8 mouse cellular contexts compared by ENCODE assay signal in the genomic region with DNA sequence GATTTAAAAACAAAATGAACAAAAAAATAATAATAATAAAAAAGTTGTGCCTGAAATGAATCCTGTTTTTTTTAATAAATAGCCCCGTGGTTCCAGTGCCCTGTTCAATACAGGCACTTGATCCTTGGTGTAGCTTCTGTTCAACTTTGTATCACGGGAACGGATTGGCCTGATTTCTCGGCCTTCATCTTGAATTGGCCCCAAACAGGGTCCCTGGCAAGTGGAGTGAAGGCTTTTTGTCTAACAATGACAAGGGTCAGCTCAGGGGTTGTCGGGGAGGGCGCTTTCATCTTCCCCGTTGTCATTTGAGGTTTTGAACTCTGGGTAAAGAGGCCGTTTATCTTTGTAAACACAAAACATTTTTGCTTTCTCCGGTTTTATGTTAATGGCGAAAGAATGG. TPM values are rescaled to one million over a fixed set of nuclear protein-coding genes. Genes with fewer than 3 reads are reported as not detected.
DNase-seq lines count a peak whose midpoint lies in the region; ATAC-seq and TF ChIP-seq lines count a peak whose summit lies in the region.

No protein-coding gene starts in this region.

- no peaks in the 10 kb centered on the region for H3K27me3 ChIP-seq in kidney, embryonic 16.5 days (ENCODE audit: insufficient read depth, low read length)
- no peaks in the 10 kb centered on the region for H3K27me3 ChIP-seq in heart, embryonic 16.5 days (ENCODE audit: control insufficient read depth, insufficient read depth, low read length)
- H3K27me3 ChIP-seq in liver, postnatal 0 days (ENCODE audit: insufficient read depth, low read length) = no peaks in the 10 kb centered on the region

- peak overlapping the region; percentile 54 for H3K9ac ChIP-seq in kidney, embryonic 16.5 days (replicated peaks; ENCODE audit: low read length)
- H3K9ac ChIP-seq in heart, embryonic 16.5 days (ENCODE audit: low read length) = peak overlapping the region; percentile 70
- H3K9ac ChIP-seq in liver, postnatal 0 days (replicated peaks) = no peak overlapping the region; the same call in 1 of the 2 replicates

- TF ChIP-seq POLR2A in bone marrow macrophage, adult 2 months (IDR thresholded peaks at IDR 0.05; ENCODE audit: borderline replicate concordance, low read depth, low read length) = no peak

- peaks cover 10% of the 10 kb centered on the region for H3K4me1 ChIP-seq in kidney, embryonic 16.5 days (ENCODE audit: insufficient read depth, low read length)
- H3K4me1 ChIP-seq in bone marrow macrophage, adult 2 months (ENCODE audit: control insufficient read depth, insufficient read depth, low read length) = no peaks in the 10 kb centered on the region
- H3K4me1 ChIP-seq in heart, embryonic 16.5 days (ENCODE audit: control insufficient read depth, insufficient read depth, low read length) = peaks cover 8% of the 10 kb centered on the region; the same call in 1 of the 2 replicates
- 0 out of 2 replicates have a peak, but pooled peaks cover 3% of the 10 kb centered on the region for H3K4me1 ChIP-seq in liver, postnatal 0 days (ENCODE audit: insufficient read depth)

- no peak for TF ChIP-seq CTCF in bone marrow macrophage, adult 2 months (IDR thresholded peaks at IDR 0.05; ENCODE audit: low read depth, low read length)
- no peak for TF ChIP-seq CTCF in liver, postnatal 0 days (IDR thresholded peaks at IDR 0.05; ENCODE audit: low read depth)

- 3% methylated on average over 10 of the region's 10 CpGs for WGBS in kidney, embryonic 16.5 days
- 5% methylated on average over 10 of the region's 10 CpGs for WGBS in heart, embryonic 16.5 days
- 6% methylated on average over 10 of the region's 10 CpGs for WGBS in liver, postnatal 0 days (ENCODE audit: insufficient replicate concordance)

- ATAC-seq in kidney, embryonic 16.5 days (ENCODE audit: low FRiP score, low TSS enrichment) = peak; percentile 55
- peak; percentile 39; the same call in 1 of the 2 replicates for ATAC-seq in heart, embryonic 16.5 days (replicated peaks; ENCODE audit: extremely low read depth, insufficient read depth, low FRiP score)
- ATAC-seq in liver, postnatal 0 days = peak; percentile 22

- peak overlapping the region; percentile 77; the same call in 1 of the 2 replicates for H3K27ac ChIP-seq in kidney, embryonic 16.5 days (ENCODE audit: low read length)
- peak overlapping the region; percentile 33; the same call in 1 of the 2 replicates for H3K27ac ChIP-seq in bone marrow macrophage, adult 2 months (ENCODE audit: insufficient read depth, low read depth, low read length)
- H3K27ac ChIP-seq in heart, embryonic 16.5 days (ENCODE audit: low read length) = peak overlapping the region; percentile 70
- H3K27ac ChIP-seq in liver, postnatal 0 days (ENCODE audit: low read depth) = peak overlapping the region; percentile 11; the same call in 1 of the 2 replicates

- no peak for TF ChIP-seq EP300 in liver, postnatal 0 days (IDR thresholded peaks at IDR 0.05; ENCODE audit: low read depth)

- H3K4me3 ChIP-seq in kidney, embryonic 16.5 days (ENCODE audit: low read length) = peak overlapping the region; percentile 77
- H3K4me3 ChIP-seq in bone marrow macrophage, adult 2 months (ENCODE audit: insufficient read depth, low read length) = peak overlapping the region; percentile 72
- H3K4me3 ChIP-seq in heart, embryonic 16.5 days (ENCODE audit: low read length) = peak overlapping the region; percentile 78
- H3K4me3 ChIP-seq in liver, postnatal 0 days (ENCODE audit: low read depth, low read length) = peak overlapping the region; percentile 90

- no peaks in the 10 kb centered on the region for H3K9me3 ChIP-seq in kidney, embryonic 16.5 days (ENCODE audit: low read length)
- no peaks in the 10 kb centered on the region for H3K9me3 ChIP-seq in heart, embryonic 16.5 days (replicated peaks; ENCODE audit: control insufficient read depth, low read length)
- H3K9me3 ChIP-seq in liver, postnatal 0 days (ENCODE audit: low read length) = no peaks in the 10 kb centered on the region

- no peak for DNase-seq in kidney, postnatal 10 days
- DNase-seq in liver, postnatal 0 days = no peak
- peak; percentile 50 for DNase-seq in testis, postnatal 10 days (ENCODE audit: low spot score)
- DNase-seq in right cerebral cortex, postnatal 36 days (ENCODE audit: low spot score in 2 of 2) = no peak
- DNase-seq in T-cell, adult 2 months (ENCODE audit: low spot score) = no peak

- H3K36me3 ChIP-seq in kidney, embryonic 16.5 days (ENCODE audit: insufficient read depth, low read length) = peaks cover 50% of the 10 kb centered on the region
- peaks cover 50% of the 10 kb centered on the region for H3K36me3 ChIP-seq in heart, embryonic 16.5 days (ENCODE audit: control insufficient read depth, insufficient read depth)
- peaks cover 58% of the 10 kb centered on the region for H3K36me3 ChIP-seq in liver, postnatal 0 days (replicated peaks; ENCODE audit: insufficient read depth, low read length)

- H3K4me2 ChIP-seq in kidney, embryonic 16.5 days (replicated peaks; ENCODE audit: low read depth, low read length) = peak overlapping the region; percentile 77
- peak overlapping the region; percentile 71 for H3K4me2 ChIP-seq in heart, embryonic 16.5 days (ENCODE audit: low read depth, low read length)
- H3K4me2 ChIP-seq in liver, postnatal 0 days (ENCODE audit: low read depth, low read length) = peak overlapping the region; percentile 72

RNA-seq across cellular contexts. Expression of gene Nras, which starts 0.3 kb away (rescaled TPM):
- polyA plus RNA-seq in kidney, embryonic 16.5 days (2015; fragmentation: Nextera tagmentation; extraction: Ambion mirVana) = 102 and 104 TPM in 2 replicates
- polyA plus RNA-seq in bone marrow macrophage, adult 2 months (2012; ENCODE audit: insufficient read depth, insufficient read length, missing spikeins) = 95.5 and 101 TPM in 2 replicates
- 64.6 and 73.4 TPM in 2 replicates for polyA plus RNA-seq in heart, embryonic 16.5 days (2015; fragmentation: Nextera tagmentation; extraction: Ambion mirVana)
- 16.2 and 19.4 TPM in 2 replicates for polyA plus RNA-seq in liver, postnatal 0 days (2015; fragmentation: Nextera tagmentation; extraction: Ambion mirVana)

RNA-seq across cellular contexts. Expression of gene Ampd1, which starts 16.1 kb away (rescaled TPM):
- polyA plus RNA-seq in kidney, embryonic 16.5 days (2015; fragmentation: Nextera tagmentation; extraction: Ambion mirVana) = 0.35 and 0.69 TPM in 2 replicates
- polyA plus RNA-seq in bone marrow macrophage, adult 2 months (2012; ENCODE audit: insufficient read depth, insufficient read length, missing spikeins) = not detected in 2 replicates
- polyA plus RNA-seq in heart, embryonic 16.5 days (2015; fragmentation: Nextera tagmentation; extraction: Ambion mirVana) = 0.21 and 0.88 TPM in 2 replicates
- 0.37 TPM in 1 of 2 replicates, not detected in the other for polyA plus RNA-seq in liver, postnatal 0 days (2015; fragmentation: Nextera tagmentation; extraction: Ambion mirVana)

RNA-seq across cellular contexts. Expression of gene Csde1, which starts 37.5 kb away (rescaled TPM):
- polyA plus RNA-seq in kidney, embryonic 16.5 days (2015; fragmentation: Nextera tagmentation; extraction: Ambion mirVana) = 349 and 364 TPM in 2 replicates
- 291 and 299 TPM in 2 replicates for polyA plus RNA-seq in bone marrow macrophage, adult 2 months (2012; ENCODE audit: insufficient read depth, insufficient read length, missing spikeins)
- 271 and 302 TPM in 2 replicates for polyA plus RNA-seq in heart, embryonic 16.5 days (2015; fragmentation: Nextera tagmentation; extraction: Ambion mirVana)
- polyA plus RNA-seq in liver, postnatal 0 days (2015; fragmentation: Nextera tagmentation; extraction: Ambion mirVana) = 75.0 and 85.1 TPM in 2 replicates

RNA-seq across cellular contexts. Expression of gene Dennd2c, which starts 44.7 kb away (rescaled TPM):
- polyA plus RNA-seq in kidney, embryonic 16.5 days (2015; fragmentation: Nextera tagmentation; extraction: Ambion mirVana) = 3.7 and 4.0 TPM in 2 replicates
- 6.0 and 6.5 TPM in 2 replicates for polyA plus RNA-seq in bone marrow macrophage, adult 2 months (2012; ENCODE audit: insufficient read depth, insufficient read length, missing spikeins)
- 4.3 and 5.8 TPM in 2 replicates for polyA plus RNA-seq in heart, embryonic 16.5 days (2015; fragmentation: Nextera tagmentation; extraction: Ambion mirVana)
- polyA plus RNA-seq in liver, postnatal 0 days (2015; fragmentation: Nextera tagmentation; extraction: Ambion mirVana) = 2.7 and 2.8 TPM in 2 replicates

Comparison
In these comparisons a context has a peak if more than half of its experiments do, and no peak if none do; other contexts are left out.
1. H3K27ac ChIP-seq: peak in every context shown above with its lines; median percentile 77 in kidney, embryonic 16.5 days; 70 in heart, embryonic 16.5 days; 33 in bone marrow macrophage, adult 2 months; 11 in liver, postnatal 0 days.